Mouse (Mus musculus): ENCODE measurements around the gene Fgb.

The Fgb gene

GRCm38 (mm10) chr3:83027546-83028251, 22.0 kb downstream of the Fgb start:
- DNase-seq (ENCODE audit: low spot score), result no peak

DNA sequence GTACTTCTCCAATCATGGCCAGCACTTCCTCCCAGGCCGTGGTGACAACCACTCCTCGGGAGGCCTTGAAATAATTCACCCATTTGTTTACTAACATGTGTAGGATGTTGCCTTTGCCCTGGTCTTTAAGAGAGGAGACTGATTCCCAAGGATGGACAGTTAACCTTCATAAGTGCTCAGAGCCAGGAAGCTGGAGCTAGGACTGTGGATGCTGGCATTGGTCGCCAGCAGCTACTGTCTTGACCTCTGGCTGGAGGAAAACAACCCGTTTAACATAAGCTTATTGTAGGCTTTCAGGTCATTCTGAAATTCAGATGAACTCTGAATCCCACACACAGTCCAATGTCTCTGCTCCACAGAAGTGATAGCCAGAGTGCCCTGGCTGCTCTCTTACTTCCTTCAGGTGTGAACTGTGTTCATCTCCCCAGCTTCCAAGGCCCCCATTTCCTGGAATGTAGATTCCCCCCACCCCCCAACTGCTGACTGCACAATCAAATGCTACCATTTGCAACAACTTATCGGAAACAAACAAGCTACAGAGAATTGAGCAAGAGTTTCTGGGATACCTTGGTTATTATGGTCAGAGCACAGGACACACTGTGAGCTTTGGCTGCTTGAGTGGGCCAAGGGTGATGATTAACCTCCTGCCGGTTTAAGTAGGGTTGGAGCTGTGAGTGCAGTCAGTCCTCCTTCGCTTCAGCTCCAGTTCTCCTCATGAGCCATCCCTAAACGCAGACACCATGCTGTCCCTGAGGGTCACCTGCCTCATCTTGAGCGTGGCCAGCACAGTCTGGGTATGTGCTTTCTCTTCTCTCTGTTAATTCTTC, 24.0 kb downstream of the Fgb start, which contains the start of gene Fga:
Gene Fga (plus strand): TSS at position 602 of the 827 bp plus-strand sequence.
- no peak for DNase-seq (ENCODE audit: low spot score)

DNA sequence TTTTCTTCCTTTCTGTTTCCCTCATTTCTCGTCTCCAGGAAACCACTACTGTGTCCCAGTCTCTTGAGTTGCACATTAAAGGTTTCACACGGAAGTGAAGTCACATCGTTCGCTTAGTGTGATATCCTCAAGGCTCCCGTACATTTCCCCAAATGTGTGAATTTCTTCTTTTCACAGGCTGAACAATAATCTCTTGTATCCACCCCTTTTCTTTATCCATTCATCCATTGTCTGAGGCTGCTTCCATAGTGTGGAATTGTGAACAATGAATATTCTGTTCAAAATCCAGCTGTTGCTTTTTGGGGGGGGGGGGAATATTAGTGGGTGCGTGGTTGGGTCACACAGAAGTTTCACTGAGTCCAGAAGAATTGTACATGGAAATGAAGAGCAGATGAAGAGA, 24.6 kb downstream of the Fgb start:
- DNase-seq (ENCODE audit: low spot score), result no peak

DNA sequence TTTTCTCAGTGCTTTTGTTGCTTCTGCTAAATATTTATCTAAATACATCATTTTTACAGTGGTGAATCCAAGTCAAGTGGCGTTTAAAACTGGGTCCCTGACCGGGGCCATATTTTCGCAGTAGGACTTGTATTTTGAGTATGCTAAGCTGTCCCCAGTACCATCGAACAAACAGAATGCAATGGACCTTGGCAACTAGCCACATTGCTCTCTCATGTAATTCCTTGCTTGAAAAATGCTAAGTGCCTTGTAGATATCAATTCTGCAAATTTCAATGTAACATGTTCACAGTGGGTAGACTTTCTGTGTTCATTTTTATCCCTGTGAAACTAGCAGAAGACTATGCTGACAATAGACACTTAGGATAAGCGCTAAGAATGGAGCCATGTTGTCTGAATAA, 28.5 kb downstream of the Fgb start:
- no peak for DNase-seq (ENCODE audit: low spot score)

DNA sequence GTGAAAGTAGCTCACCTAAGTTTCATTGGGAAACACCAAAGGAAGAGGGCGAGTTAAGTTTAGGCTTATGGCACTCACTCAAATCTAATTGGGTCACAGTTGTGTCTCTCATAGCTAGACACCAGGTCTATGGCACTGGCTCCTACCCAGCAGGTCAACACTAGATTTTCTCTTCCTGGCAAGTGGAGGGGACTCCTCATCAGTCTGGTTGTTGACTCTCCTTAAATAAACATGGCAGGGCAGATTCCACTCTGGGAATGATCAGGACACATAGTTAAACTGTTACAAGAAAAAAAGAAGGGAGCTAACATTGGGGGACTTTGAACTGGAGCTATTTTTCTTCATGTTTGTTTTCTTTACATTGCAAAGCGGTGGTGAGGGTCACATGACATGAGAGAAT, 29.3 kb downstream of the Fgb start:
- DNase-seq (ENCODE audit: low spot score), result no peak

GRCm38 (mm10) chr3:83016236-83016635, 33.4 kb downstream of the Fgb start:
- no peak for DNase-seq (ENCODE audit: low spot score)

DNA sequence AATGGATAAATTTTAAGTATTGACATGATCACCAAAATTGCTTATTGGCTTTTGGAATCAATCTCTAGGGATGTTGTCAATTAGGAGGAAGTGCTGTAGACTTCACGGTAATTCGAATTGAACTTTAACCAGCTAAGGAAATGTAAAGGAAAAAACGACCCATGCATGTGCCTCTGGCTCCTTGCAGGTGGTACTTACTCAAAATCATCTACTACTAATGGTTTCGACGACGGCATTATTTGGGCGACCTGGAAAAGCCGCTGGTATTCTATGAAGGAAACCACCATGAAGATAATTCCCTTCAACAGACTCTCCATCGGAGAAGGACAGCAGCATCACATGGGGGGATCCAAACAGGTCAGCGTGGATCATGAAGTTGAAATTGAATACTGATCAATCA, 35.7 kb downstream of the Fgb start:
- no peak for DNase-seq (ENCODE audit: low spot score)

DNA sequence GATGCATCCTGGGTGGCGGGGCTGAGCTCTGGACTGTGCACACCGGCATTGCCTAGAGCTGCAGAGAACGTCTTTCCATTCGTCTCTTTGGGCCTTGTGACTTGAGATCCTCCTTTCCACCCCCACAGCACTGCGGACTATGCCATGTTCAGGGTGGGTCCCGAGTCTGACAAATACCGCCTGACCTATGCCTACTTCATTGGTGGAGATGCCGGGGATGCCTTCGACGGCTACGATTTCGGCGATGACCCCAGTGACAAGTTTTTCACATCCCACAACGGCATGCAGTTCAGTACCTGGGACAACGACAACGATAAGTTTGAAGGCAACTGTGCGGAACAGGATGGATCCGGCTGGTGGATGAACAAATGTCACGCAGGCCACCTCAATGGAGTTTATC, 37.0 kb downstream of the Fgb start:
- DNase-seq (ENCODE audit: low spot score), result no peak

DNA sequence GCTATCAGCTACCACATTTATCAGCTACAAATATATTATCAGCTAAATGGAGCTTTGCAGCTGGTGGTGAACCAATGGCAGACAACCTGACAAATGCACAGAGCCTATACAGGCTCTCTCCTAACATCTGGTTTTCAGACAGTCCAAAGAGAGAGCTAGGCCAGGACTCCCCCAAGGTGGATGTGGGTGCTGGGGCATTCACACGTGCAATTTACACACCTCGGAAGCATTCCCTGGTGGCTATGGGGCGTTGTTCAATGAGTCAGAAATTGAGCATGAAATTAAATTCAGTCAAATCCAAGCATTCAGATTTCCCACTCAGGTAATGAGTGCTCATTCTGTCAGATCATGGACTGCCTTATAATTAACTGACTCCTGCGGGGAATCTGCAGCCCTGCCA, 38.1 kb downstream of the Fgb start:
- no peak for DNase-seq (ENCODE audit: low spot score)

GRCm38 (mm10) chr3:83011136-83011535, 38.5 kb downstream of the Fgb start:
- DNase-seq (ENCODE audit: low spot score), result no peak

- no peak for DNase-seq (ENCODE audit: low spot score)
Measured at GRCm38 (mm10) chr3:83010291-83010690, 39.4 kb downstream of the Fgb start.

- DNase-seq (ENCODE audit: low spot score), result no peak
Measured at GRCm38 (mm10) chr3:83007557-83007956, 42.1 kb downstream of the Fgb start, which contains the start of gene Fgg. Gene Fgg (plus strand): TSS chr3:83007724.

DNA sequence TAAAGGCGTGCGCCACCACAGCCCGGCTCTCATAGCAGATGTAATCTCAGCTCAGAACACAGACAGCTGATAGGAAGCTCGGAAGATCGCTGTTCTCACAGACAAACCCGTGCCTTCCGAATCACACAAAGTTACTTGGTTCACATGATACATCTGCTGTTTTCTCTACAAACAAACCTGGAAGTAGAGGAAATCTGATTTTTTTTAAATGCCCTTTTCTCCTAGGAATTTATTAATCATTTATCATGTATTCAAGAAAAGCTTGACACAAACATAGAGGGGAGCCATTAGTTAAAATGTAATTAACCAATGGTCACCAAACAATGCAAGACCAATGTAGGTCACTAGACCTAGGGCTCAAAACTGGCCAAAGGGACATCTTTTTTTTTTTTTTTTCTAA, 44.9 kb downstream of the Fgb start:
- no peak for DNase-seq (ENCODE audit: low spot score)

- DNase-seq (ENCODE audit: low spot score), result no peak
Measured at GRCm38 (mm10) chr3:83003068-83003467, 46.6 kb downstream of the Fgb start.

DNA sequence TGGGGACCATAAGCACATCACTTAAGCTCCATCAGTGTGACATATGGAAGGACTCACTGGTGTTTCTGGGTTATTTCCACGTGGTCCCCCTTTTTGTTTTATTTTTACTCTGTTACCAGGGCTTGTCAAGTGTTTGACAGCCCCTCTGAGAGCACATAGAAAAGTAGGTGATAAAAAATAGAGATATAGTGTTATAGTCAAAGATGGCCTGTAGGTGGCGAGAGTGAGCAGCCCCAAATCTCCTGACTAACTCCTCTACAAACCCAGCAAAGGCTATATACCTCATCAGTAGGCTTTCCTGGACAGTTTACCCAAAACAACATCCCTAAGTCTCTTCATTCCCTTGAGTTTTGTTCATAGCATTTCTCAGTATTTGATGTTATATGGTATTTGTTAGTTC, 47.5 kb downstream of the Fgb start:
- DNase-seq (ENCODE audit: low spot score), result no peak

DNA sequence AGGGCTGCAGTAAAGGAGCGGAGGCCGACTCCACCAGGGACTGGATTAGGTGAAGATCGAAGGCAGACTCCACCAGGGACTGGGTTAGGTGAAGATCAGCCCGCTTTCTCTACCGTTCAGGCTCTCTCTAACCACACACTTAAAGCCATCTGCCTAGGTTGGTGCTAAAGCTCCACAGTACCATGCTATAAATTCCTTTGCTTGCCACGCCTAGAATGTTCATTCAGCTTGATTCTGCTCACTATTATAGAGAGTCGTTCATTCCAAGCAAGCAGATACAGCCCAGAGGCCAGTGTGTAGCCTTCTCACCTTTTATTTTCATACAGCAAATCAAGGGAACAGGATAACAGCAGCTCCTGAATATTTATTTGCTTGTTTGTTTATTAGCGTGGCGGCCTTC, 49.7 kb downstream of the Fgb start:
- DNase-seq (ENCODE audit: low spot score), result no peak

GRCm38 (mm10) chr3:82998772-82999463, 50.7 kb downstream of the Fgb start:
- peak; percentile 80 for DNase-seq (ENCODE audit: low spot score)

- DNase-seq (ENCODE audit: low spot score), result no peak
Measured at GRCm38 (mm10) chr3:82996656-82997055, 53.0 kb downstream of the Fgb start.

DNA sequence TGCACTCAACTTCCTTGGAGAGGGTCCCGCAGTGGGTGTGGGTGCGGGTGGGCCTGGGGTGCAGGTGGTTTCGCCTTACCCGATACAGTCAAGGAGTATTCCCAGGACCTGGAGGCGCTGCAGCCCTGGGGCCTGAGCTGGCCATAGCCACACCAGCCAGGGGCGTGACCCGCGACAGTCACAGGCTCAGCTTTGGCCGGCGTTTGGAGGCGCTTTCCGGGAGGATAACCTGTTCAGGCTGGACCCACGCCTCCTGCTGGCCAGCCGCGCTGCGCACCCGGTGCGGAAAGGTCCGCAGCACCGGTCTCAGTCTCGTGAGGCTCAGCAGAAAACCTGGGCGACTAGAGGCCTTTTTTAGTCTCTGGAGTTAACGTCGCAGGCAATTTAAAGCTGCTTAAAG, 54.3 kb downstream of the Fgb start:
- DNase-seq (ENCODE audit: low spot score), result no peak

GRCm38 (mm10) chr3:82992956-82993355, 56.7 kb downstream of the Fgb start:
- DNase-seq (ENCODE audit: low spot score), result no peak

GRCm38 (mm10) chr3:82991963-82992362, 57.7 kb downstream of the Fgb start:
- no peak for DNase-seq (ENCODE audit: low spot score)
